Mouse (Mus musculus) forebrain, embryonic 16.5 days (tissue): Measurements from ENCODE around the gene Krtap5-1. TPM values are rescaled to one million over a fixed set of nuclear protein-coding genes. Genes with fewer than 3 reads are reported as not detected.
A peak's percentile ranks its signal among the peaks of the same experiment; 100 is the strongest.
"Not testable (repeated sequence)": the region's sequence is repeated elsewhere in the genome, so short reads cannot be mapped to it uniquely, and the experiment has no call there.

Source experiments
- ATAC-seq: fragments of 200-750 bp; cut with Nextera tagmentation; 2 replicates; pipeline ENCODE4 v1.8.0; 2017; ENCODE audit warnings: mild to moderate bottlenecking, moderate library complexity
- H3K27ac ChIP-seq: fragments of 300-500 bp; sonication (generic); 2 replicates; pipeline ENCODE4 v1.5.1; 2014; ENCODE audit warnings: low read length, control low read depth
- H3K27me3 ChIP-seq: fragments of 300-500 bp; sonication (generic); replicated peaks from 2 replicates; pipeline ENCODE4 v1.6.1; 2014; ENCODE audit warnings: low read length; ENCODE audit not compliant: control insufficient read depth, insufficient read depth
- H3K36me3 ChIP-seq: fragments of 300-500 bp; sonication (generic); 2 replicates; pipeline ENCODE4 v1.6.1; 2014; ENCODE audit not compliant: control insufficient read depth, insufficient read depth
- H3K4me1 ChIP-seq: fragments of 300-500 bp; sonication (generic); replicated peaks from 2 replicates; pipeline ENCODE4 v1.6.1; 2014; ENCODE audit warnings: low read length; ENCODE audit not compliant: control insufficient read depth, insufficient read depth
- H3K4me2 ChIP-seq: fragments of 300-500 bp; sonication (generic); 2 replicates; pipeline ENCODE4 v1.6.1; 2014; ENCODE audit warnings: mild to moderate bottlenecking, low read length, control low read depth
- H3K4me3 ChIP-seq: fragments of 300-500 bp; sonication (generic); replicated peaks from 2 replicates; pipeline ENCODE4 v1.5.1; 2014; ENCODE audit warnings: mild to moderate bottlenecking, low read length, control low read depth
- H3K9ac ChIP-seq: fragments of 300-500 bp; sonication (generic); replicated peaks from 2 replicates; pipeline ENCODE4 v1.6.1; 2014; ENCODE audit warnings: low read depth, low read length, control low read depth
- H3K9me3 ChIP-seq: fragments of 300-500 bp; sonication (generic); 2 replicates; pipeline ENCODE4 v1.6.1; 2016; ENCODE audit warnings: low read length; ENCODE audit not compliant: control insufficient read depth
- WGBS: fragments of 180-500 bp; shearing (Covaris S2); extraction: QIAGEN DNeasy Blood & Tissue Kit; methylation state at CpG from one replicate; pipeline ENCODE4 v1.1.7; 2014; 5-methylcytosine and 5-hydroxymethylcytosine counted together
- polyA plus RNA-seq: library from polyadenylated mRNA; unstranded; fragments of >200 nt; fragmentation: Nextera tagmentation; extraction: Ambion mirVana; gene quantifications from 2 replicates; pipeline ENCODE4 v1.2.1, GENCODE M21; 2015

Gene Krtap5-1
- polyA plus RNA-seq, 1 experiment from 2014 or later: not detected

GRCm38 (mm10) chr7:142314600-142315285, 17.8 kb upstream of the Krtap5-1 start:
- Histone ChIP-seq H3K27ac (no peak overlapping the region), H3K9ac (0 out of 2 replicates have a peak overlapping the region, but pooled peaks have one; percentile 0), H3K9me3 (no peaks in the 10 kb centered on the region), H3K4me1 (0 out of 2 replicates have a peak, but pooled peaks cover 3% of the 10 kb centered on the region), H3K36me3 (no peaks in the 10 kb centered on the region), H3K4me2 (no peak overlapping the region), H3K27me3 (no peaks in the 10 kb centered on the region), H3K4me3 (no peak overlapping the region)
- 0 out of 2 replicates have a peak, but pooled peaks have one; percentile 26 for ATAC-seq
- 46% methylated on average over 5 of the region's 5 CpGs for WGBS

GRCm38 (mm10) chr7:142303929-142304328, 7.0 kb upstream of the Krtap5-1 start:
- H3K4me1 ChIP-seq, H3K36me3 ChIP-seq, H3K9me3 ChIP-seq, H3K9ac ChIP-seq, H3K4me3 ChIP-seq, H3K4me2 ChIP-seq, H3K27me3 ChIP-seq, H3K27ac ChIP-seq, ATAC-seq: not testable (repeated sequence)
- 96% methylated on average over 1 of the region's 1 CpGs for WGBS

GRCm38 (mm10) chr7:142303249-142303648, 6.3 kb upstream of the Krtap5-1 start, which contains the start of gene Krtap5-4:
TSS of gene Krtap5-4 (plus strand) at chr7:142303549.
- WGBS: 67% methylated on average over 3 of the region's 3 CpGs
- Histone ChIP-seq H3K9me3 (no peaks in the 10 kb centered on the region), H3K9ac (no peak within 1 kb of the TSS), H3K36me3 (no peaks in the 10 kb centered on the region), H3K27me3 (no peaks in the 10 kb centered on the region), H3K4me3 (no peak within 1 kb of the TSS), H3K27ac (no peak within 1 kb of the TSS), H3K4me2 (no peak within 1 kb of the TSS), H3K4me1 (no peaks in the 10 kb centered on the region)
- ATAC-seq: no peak

GRCm38 (mm10) chr7:142296108-142296507, 810 bp downstream of the Krtap5-1 start:
- 37% methylated on average over 4 of the region's 4 CpGs for WGBS
- not testable (repeated sequence) for H3K4me3 ChIP-seq, H3K36me3 ChIP-seq, H3K4me2 ChIP-seq, H3K9ac ChIP-seq, H3K27ac ChIP-seq, ATAC-seq, H3K9me3 ChIP-seq, H3K27me3 ChIP-seq, H3K4me1 ChIP-seq

GRCm38 (mm10) chr7:142295418-142295817, 1.5 kb downstream of the Krtap5-1 start:
- no peaks in the 10 kb centered on the region for H3K36me3 ChIP-seq

GRCm38 (mm10) chr7:142293851-142294250, 3.1 kb downstream of the Krtap5-1 start:
- H3K36me3 ChIP-seq, H3K4me3 ChIP-seq, H3K27ac ChIP-seq, H3K27me3 ChIP-seq, ATAC-seq, H3K4me2 ChIP-seq, H3K9ac ChIP-seq, H3K9me3 ChIP-seq, H3K4me1 ChIP-seq: not testable (repeated sequence)
- WGBS: 0% methylated on average over 2 of the region's 2 CpGs

More at GRCm38 (mm10) chr7:142295418-142295817, 1.5 kb downstream of the Krtap5-1 start:
- H3K27ac ChIP-seq: no peak overlapping the region
- H3K4me2 ChIP-seq: no peak overlapping the region
- H3K27me3 ChIP-seq: no peaks in the 10 kb centered on the region; the same call in 1 of the 2 replicates
- no peak for ATAC-seq
- no peaks in the 10 kb centered on the region for H3K4me1 ChIP-seq
- H3K9ac ChIP-seq: no peak overlapping the region
- no peaks in the 10 kb centered on the region for H3K9me3 ChIP-seq
- H3K4me3 ChIP-seq: no peak overlapping the region

- H3K4me2 ChIP-seq, H3K9me3 ChIP-seq, ATAC-seq, H3K9ac ChIP-seq, H3K36me3 ChIP-seq, H3K27ac ChIP-seq, H3K4me3 ChIP-seq: not testable (repeated sequence)
- Histone ChIP-seq H3K27me3 (peaks cover 10% of the 10 kb centered on the region), H3K4me1 (peaks cover 12% of the 10 kb centered on the region)
- WGBS: 80% methylated on average over 9 of the region's 9 CpGs
Observed at GRCm38 (mm10) chr7:142285910-142286612, 10.9 kb downstream of the Krtap5-1 start.

- Histone ChIP-seq H3K9me3 (no peaks in the 10 kb centered on the region), H3K27ac (peak overlapping the region; percentile 63), H3K36me3 (no peaks in the 10 kb centered on the region), H3K27me3 (peaks cover 10% of the 10 kb centered on the region), H3K4me1 (peaks cover 12% of the 10 kb centered on the region), H3K4me3 (peak overlapping the region; percentile 64), H3K9ac (peak overlapping the region; percentile 64), H3K4me2 (peak overlapping the region; percentile 92)
- peak; percentile 68 for ATAC-seq
- WGBS: 17% methylated on average over 23 of the region's 23 CpGs
Observed at GRCm38 (mm10) chr7:142285130-142285835, 11.6 kb downstream of the Krtap5-1 start.

- under 1% methylated on average over 19 of the region's 19 CpGs for WGBS
- Histone ChIP-seq H3K9me3 (no peaks in the 10 kb centered on the region), H3K27ac (peak overlapping the region; percentile 64), H3K9ac (peak overlapping the region; percentile 64), H3K36me3 (no peaks in the 10 kb centered on the region), H3K4me1 (peaks cover 12% of the 10 kb centered on the region), H3K27me3 (peaks cover 10% of the 10 kb centered on the region), H3K4me2 (peak overlapping the region; percentile 92), H3K4me3 (peak overlapping the region; percentile 64)
- ATAC-seq: peak; percentile 87
Observed at GRCm38 (mm10) chr7:142284615-142285080, 12.3 kb downstream of the Krtap5-1 start.
